Mouse (Mus musculus): ENCODE measurements around the gene Pheta2.
A peak's percentile ranks its signal among the peaks of the same experiment; 100 is the strongest.
"Not testable (repeated sequence)": the region's sequence is repeated elsewhere in the genome, so short reads cannot be mapped to it uniquely, and the experiment has no call there.

Pheta2 gene

GRCm38 (mm10) chr15:82372446-82372845 lies 33.7 kb downstream of the Pheta2 start:
- DNase-seq = no peak

GRCm38 (mm10) chr15:82372991-82373390 lies 34.2 kb downstream of the Pheta2 start:
- DNase-seq = no peak

GRCm38 (mm10) chr15:82374437-82374836 lies 35.7 kb downstream of the Pheta2 start:
- no peak for DNase-seq

- DNase-seq = no peak
These were observed 37.1 kb downstream of the Pheta2 start for GRCm38 (mm10) chr15:82375855-82376254.

GRCm38 (mm10) chr15:82376393-82377138 lies 37.8 kb downstream of the Pheta2 start:
- peak; percentile 68 for DNase-seq

- no peak for DNase-seq
These were observed 39.0 kb downstream of the Pheta2 start for GRCm38 (mm10) chr15:82377701-82378100.

- DNase-seq = no peak
These were observed 39.8 kb downstream of the Pheta2 start for GRCm38 (mm10) chr15:82378261-82379180.

- DNase-seq = no peak
These were observed 40.7 kb downstream of the Pheta2 start for GRCm38 (mm10) chr15:82379511-82379870.

GRCm38 (mm10) chr15:82379871-82380713 lies 41.4 kb downstream of the Pheta2 start, which contains the start of gene Cyp2d22:
TSS of gene Cyp2d22 (minus strand) at chr15:82380260.
- peak; percentile 18 for DNase-seq

- DNase-seq = no peak
These were observed 41.9 kb downstream of the Pheta2 start for GRCm38 (mm10) chr15:82380714-82381062.

GRCm38 (mm10) chr15:82382441-82382840 lies 43.7 kb downstream of the Pheta2 start:
- no peak for DNase-seq

GRCm38 (mm10) chr15:82385729-82386128 lies 47.0 kb downstream of the Pheta2 start:
- no peak for DNase-seq

GRCm38 (mm10) chr15:82389916-82390315 lies 51.2 kb downstream of the Pheta2 start:
- not testable (repeated sequence) for DNase-seq

GRCm38 (mm10) chr15:82393922-82394321 lies 55.2 kb downstream of the Pheta2 start, which contains the start of gene Cyp2d11:
TSS of gene Cyp2d11 (minus strand) at chr15:82394022.
- not testable (repeated sequence) for DNase-seq

Data from right cerebral cortex, adult 18-20 months (tissue).